8 mouse cellular contexts compared by ENCODE assay signal in genomic region chr5:100501267-100501666, GRCm38 (mm10). TPM values are rescaled to one million over a fixed set of nuclear protein-coding genes. Genes with fewer than 3 reads are reported as not detected.
A peak's percentile ranks its signal among the peaks of the same experiment; 100 is the strongest.
DNase-seq lines count a peak whose midpoint lies in the region; ATAC-seq and TF ChIP-seq lines count a peak whose summit lies in the region.

No protein-coding gene starts in this region.

- peaks cover 16% of the 10 kb centered on the region for H3K4me1 ChIP-seq in liver, embryonic 11.5 days (replicated peaks; ENCODE audit: control insufficient read depth, insufficient read depth, low read length)
- H3K4me1 ChIP-seq in embryonic facial prominence, embryonic 12.5 days = peaks cover 10% of the 10 kb centered on the region
- peaks cover 20% of the 10 kb centered on the region for H3K4me1 ChIP-seq in limb, embryonic 12.5 days (replicated peaks)
- H3K4me1 ChIP-seq in lung, postnatal 0 days (ENCODE audit: insufficient read depth, low read depth, low read length) = peaks cover 3% of the 10 kb centered on the region; the same call in 1 of the 2 replicates

- no peak for DNase-seq in liver, embryonic 11.5 days (ENCODE audit: low spot score)
- no peak for DNase-seq in liver
- DNase-seq in naive thymus-derived CD4-positive, alpha-beta T cell, adult 2 months (ENCODE audit: low read depth) = peak; percentile 37
- no peak for DNase-seq in kidney, adult 18-20 months
- DNase-seq in lung, postnatal 0 days (ENCODE audit: low spot score) = no peak
- DNase-seq in thymus, adult 18-20 months = no peak

- no peaks in the 10 kb centered on the region for H3K27me3 ChIP-seq in liver, embryonic 11.5 days (replicated peaks; ENCODE audit: control insufficient read depth, insufficient read depth, low read length)
- H3K27me3 ChIP-seq in embryonic facial prominence, embryonic 12.5 days = no peaks in the 10 kb centered on the region
- H3K27me3 ChIP-seq in limb, embryonic 12.5 days = no peaks in the 10 kb centered on the region
- no peaks in the 10 kb centered on the region for H3K27me3 ChIP-seq in lung, postnatal 0 days (replicated peaks; ENCODE audit: insufficient read depth, low read length)

- no peaks in the 10 kb centered on the region for H3K9me3 ChIP-seq in liver, embryonic 11.5 days (ENCODE audit: control insufficient read depth, low read length)
- no peaks in the 10 kb centered on the region for H3K9me3 ChIP-seq in embryonic facial prominence, embryonic 12.5 days
- H3K9me3 ChIP-seq in limb, embryonic 12.5 days = no peaks in the 10 kb centered on the region
- H3K9me3 ChIP-seq in lung, postnatal 0 days (ENCODE audit: low read length) = no peaks in the 10 kb centered on the region

- TF ChIP-seq EP300 in lung, postnatal 0 days (IDR thresholded peaks at IDR 0.05) = no peak

- no peak overlapping the region for H3K4me3 ChIP-seq in liver, embryonic 11.5 days (ENCODE audit: low read depth, low read length)
- H3K4me3 ChIP-seq in embryonic facial prominence, embryonic 12.5 days = no peak overlapping the region
- H3K4me3 ChIP-seq in limb, embryonic 12.5 days (replicated peaks) = 0 out of 2 replicates have a peak overlapping the region, but pooled peaks have one; percentile 80
- no peak overlapping the region for H3K4me3 ChIP-seq in lung, postnatal 0 days (ENCODE audit: low read depth, low read length)

- H3K36me3 ChIP-seq in liver, embryonic 11.5 days (ENCODE audit: control insufficient read depth, insufficient read depth, low read length) = no peaks in the 10 kb centered on the region
- no peaks in the 10 kb centered on the region for H3K36me3 ChIP-seq in embryonic facial prominence, embryonic 12.5 days
- no peaks in the 10 kb centered on the region for H3K36me3 ChIP-seq in limb, embryonic 12.5 days
- H3K36me3 ChIP-seq in lung, postnatal 0 days (ENCODE audit: insufficient read depth, low read length) = no peaks in the 10 kb centered on the region

- WGBS in liver, embryonic 11.5 days = 62% methylated on average over 4 of the region's 4 CpGs
- 85% methylated on average over 4 of the region's 4 CpGs for WGBS in embryonic facial prominence, embryonic 12.5 days
- 89% methylated on average over 4 of the region's 4 CpGs for WGBS in limb, embryonic 12.5 days
- WGBS in lung, postnatal 0 days = 66% methylated on average over 4 of the region's 4 CpGs

- peak overlapping the region; percentile 76 for H3K4me2 ChIP-seq in liver, embryonic 11.5 days
- peak overlapping the region; percentile 49; the same call in 1 of the 2 replicates for H3K4me2 ChIP-seq in embryonic facial prominence, embryonic 12.5 days (replicated peaks)
- peak overlapping the region; percentile 92; the same call in 1 of the 2 replicates for H3K4me2 ChIP-seq in limb, embryonic 12.5 days
- no peak overlapping the region for H3K4me2 ChIP-seq in lung, postnatal 0 days (replicated peaks; ENCODE audit: low read depth, low read length)

- no peak for ATAC-seq in liver, embryonic 11.5 days (replicated peaks; ENCODE audit: low FRiP score)
- no peak for ATAC-seq in embryonic facial prominence, embryonic 12.5 days (ENCODE audit: insufficient number of reproducible peaks, insufficient read depth, low FRiP score, low TSS enrichment)
- no peak for ATAC-seq in limb, embryonic 12.5 days (ENCODE audit: insufficient number of reproducible peaks, insufficient read depth, low FRiP score, low TSS enrichment, low read depth)
- ATAC-seq in lung, postnatal 0 days = no peak

- 0 out of 2 replicates have a peak overlapping the region, but pooled peaks have one; percentile 13 for H3K27ac ChIP-seq in liver, embryonic 11.5 days (ENCODE audit: low read depth, low read length)
- no peak overlapping the region for H3K27ac ChIP-seq in embryonic facial prominence, embryonic 12.5 days
- H3K27ac ChIP-seq in limb, embryonic 12.5 days = no peak overlapping the region
- no peak overlapping the region for H3K27ac ChIP-seq in lung, postnatal 0 days (ENCODE audit: low read length)

- no peak overlapping the region for H3K9ac ChIP-seq in liver, embryonic 11.5 days (ENCODE audit: low read depth, low read length)
- H3K9ac ChIP-seq in embryonic facial prominence, embryonic 12.5 days = no peak overlapping the region
- H3K9ac ChIP-seq in limb, embryonic 12.5 days (replicated peaks) = no peak overlapping the region; the same call in 1 of the 2 replicates
- H3K9ac ChIP-seq in lung, postnatal 0 days (replicated peaks; ENCODE audit: low read depth) = no peak overlapping the region

- no peak for TF ChIP-seq CTCF in lung, postnatal 0 days (IDR thresholded peaks at IDR 0.05)

RNA-seq across cellular contexts. Expression of gene Lin54, which starts 0.8 kb away (rescaled TPM):
- 16.2 and 17.3 TPM in 2 replicates for polyA plus RNA-seq in liver, embryonic 11.5 days (2014; fragmentation: Nextera tagmentation; extraction: Ambion mirVana)
- polyA plus RNA-seq in embryonic facial prominence, embryonic 12.5 days (2016; fragmentation: Nextera tagmentation; extraction: Ambion mirVana) = 13.3 and 13.6 TPM in 2 replicates
- polyA plus RNA-seq in limb, embryonic 12.5 days (2016; fragmentation: Nextera tagmentation; extraction: Ambion mirVana) = 14.6 and 16.6 TPM in 2 replicates
- 5.7 and 5.9 TPM in 2 replicates for polyA plus RNA-seq in lung, postnatal 0 days (2015; fragmentation: Nextera tagmentation; extraction: Ambion mirVana)

RNA-seq across cellular contexts. Expression of gene Cops4, which starts 16.8 kb away (rescaled TPM):
- 166 and 176 TPM in 2 replicates for polyA plus RNA-seq in liver, embryonic 11.5 days (2014; fragmentation: Nextera tagmentation; extraction: Ambion mirVana)
- 206 and 210 TPM in 2 replicates for polyA plus RNA-seq in embryonic facial prominence, embryonic 12.5 days (2016; fragmentation: Nextera tagmentation; extraction: Ambion mirVana)
- 221 and 224 TPM in 2 replicates for polyA plus RNA-seq in limb, embryonic 12.5 days (2016; fragmentation: Nextera tagmentation; extraction: Ambion mirVana)
- polyA plus RNA-seq in lung, postnatal 0 days (2015; fragmentation: Nextera tagmentation; extraction: Ambion mirVana) = 92.4 and 94.3 TPM in 2 replicates
